Mouse (Mus musculus): ENCODE data around the gene Vmn2r48.
"Not testable (repeated sequence)": the region's sequence is repeated elsewhere in the genome, so short reads cannot be mapped to it uniquely, and the experiment has no call there.

Vmn2r48 gene

DNA sequence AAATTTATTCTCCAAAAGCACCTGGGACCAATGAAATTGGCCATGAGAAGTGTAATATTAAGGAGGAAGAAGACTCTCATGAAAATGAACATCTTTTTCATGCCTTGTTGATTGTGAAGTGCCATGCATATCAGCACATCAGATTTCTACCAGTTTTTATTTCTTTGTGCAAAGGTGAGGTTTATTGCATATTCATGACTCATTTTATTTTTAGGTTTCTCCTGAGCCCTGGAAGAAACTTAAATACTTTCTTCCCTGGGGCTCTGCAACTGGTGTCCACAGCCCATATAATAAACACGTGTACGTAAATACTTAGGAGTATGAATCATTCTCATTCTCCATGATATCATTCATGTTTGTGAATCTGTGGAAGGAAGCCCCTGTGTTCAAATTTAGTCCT is at the start of gene Vmn2r48:
Vmn2r48 (minus strand) TSS at position 101 of the 400 bp plus-strand sequence.
- not testable (repeated sequence) for DNase-seq

DNA sequence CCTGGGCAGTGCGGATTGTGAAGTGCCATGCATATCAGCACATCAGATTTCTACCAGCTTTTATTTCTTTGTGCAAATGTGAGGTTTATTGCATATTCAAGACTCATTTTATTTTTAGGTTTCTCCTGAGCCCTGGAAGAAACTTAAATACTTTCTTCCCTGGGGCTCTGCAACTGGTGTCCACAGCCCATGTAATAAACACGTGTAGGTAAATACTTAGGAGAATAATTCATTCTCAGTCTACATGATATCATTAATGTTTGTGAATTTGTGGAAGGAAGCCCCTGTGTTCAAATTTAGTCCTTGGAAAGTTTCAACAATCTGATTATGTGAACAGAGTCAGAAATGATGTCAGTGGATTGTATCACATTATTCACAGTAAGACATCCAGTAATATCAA is 38.8 kb upstream of the Vmn2r48 start, which contains the start of gene Vmn2r49:
Vmn2r49 (minus strand) TSS at position 101 of the 400 bp plus-strand sequence.
- not testable (repeated sequence) for DNase-seq
